Mouse (Mus musculus): ENCODE measurements around the gene Plekhm2.

Plekhm2 gene

GRCm38 (mm10) chr4:141679016-141679415, 14.3 kb upstream of the Plekhm2 start:
- no peaks in the 10 kb centered on the region for H3K27me3 ChIP-seq (ENCODE audit: control insufficient read depth, insufficient read depth, low read length, poor library complexity, severe bottlenecking)
- H3K36me3 ChIP-seq (ENCODE audit: control insufficient read depth, insufficient read depth, low read length, poor library complexity, severe bottlenecking): peaks cover 2% of the 10 kb centered on the region; the same call in 1 of the 2 replicates
- DNase-seq (ENCODE audit: low read depth, low spot score): no peak

- Histone ChIP-seq H3K36me3 (ENCODE audit: control insufficient read depth, insufficient read depth, low read length, poor library complexity, severe bottlenecking) (no peaks in the 10 kb centered on the region; the same call in 1 of the 2 replicates), H3K27me3 (ENCODE audit: control insufficient read depth, insufficient read depth, low read length, poor library complexity, severe bottlenecking) (no peaks in the 10 kb centered on the region)
- no peak for DNase-seq (ENCODE audit: low read depth, low spot score)
These were observed 11.8 kb upstream of the Plekhm2 start for GRCm38 (mm10) chr4:141676462-141676979.

GRCm38 (mm10) chr4:141672325-141672724, 7.6 kb upstream of the Plekhm2 start:
- Histone ChIP-seq H3K27me3 (ENCODE audit: control insufficient read depth, insufficient read depth, low read length, poor library complexity, severe bottlenecking) (no peaks in the 10 kb centered on the region), H3K36me3 (ENCODE audit: control insufficient read depth, insufficient read depth, low read length, poor library complexity, severe bottlenecking) (no peaks in the 10 kb centered on the region)
- no peak for DNase-seq (ENCODE audit: low read depth, low spot score)

- no peak for DNase-seq (ENCODE audit: low read depth, low spot score)
- H3K36me3 ChIP-seq (ENCODE audit: control insufficient read depth, insufficient read depth, low read length, poor library complexity, severe bottlenecking): no peaks in the 10 kb centered on the region
- H3K27me3 ChIP-seq (ENCODE audit: control insufficient read depth, insufficient read depth, low read length, poor library complexity, severe bottlenecking): no peaks in the 10 kb centered on the region
These were observed 6.7 kb upstream of the Plekhm2 start for GRCm38 (mm10) chr4:141671389-141671788.

- DNase-seq (ENCODE audit: low read depth, low spot score): no peak
- Histone ChIP-seq H3K27me3 (ENCODE audit: control insufficient read depth, insufficient read depth, low read length, poor library complexity, severe bottlenecking) (no peaks in the 10 kb centered on the region), H3K36me3 (ENCODE audit: control insufficient read depth, insufficient read depth, low read length, poor library complexity, severe bottlenecking) (no peaks in the 10 kb centered on the region)
These were observed 5.4 kb upstream of the Plekhm2 start for GRCm38 (mm10) chr4:141669898-141670712.

GRCm38 (mm10) chr4:141664011-141664745, 521 bp downstream of the Plekhm2 start:
- Histone ChIP-seq H3K27me3 (ENCODE audit: control insufficient read depth, insufficient read depth, low read length, poor library complexity, severe bottlenecking) (no peaks in the 10 kb centered on the region), H3K36me3 (ENCODE audit: control insufficient read depth, insufficient read depth, low read length, poor library complexity, severe bottlenecking) (no peaks in the 10 kb centered on the region)
- peak; percentile 64 for DNase-seq (ENCODE audit: low read depth, low spot score)

- DNase-seq (ENCODE audit: low read depth, low spot score): peak; percentile 12
These were observed 1.4 kb downstream of the Plekhm2 start for GRCm38 (mm10) chr4:141663122-141663931.

GRCm38 (mm10) chr4:141660884-141661283, 3.8 kb downstream of the Plekhm2 start:
- no peak for DNase-seq (ENCODE audit: low read depth, low spot score)
- Histone ChIP-seq H3K27me3 (ENCODE audit: control insufficient read depth, insufficient read depth, low read length, poor library complexity, severe bottlenecking) (no peaks in the 10 kb centered on the region), H3K36me3 (ENCODE audit: control insufficient read depth, insufficient read depth, low read length, poor library complexity, severe bottlenecking) (no peaks in the 10 kb centered on the region)

More at GRCm38 (mm10) chr4:141663122-141663931, 1.4 kb downstream of the Plekhm2 start:
- Histone ChIP-seq H3K36me3 (ENCODE audit: control insufficient read depth, insufficient read depth, low read length, poor library complexity, severe bottlenecking) (no peaks in the 10 kb centered on the region), H3K27me3 (ENCODE audit: control insufficient read depth, insufficient read depth, low read length, poor library complexity, severe bottlenecking) (no peaks in the 10 kb centered on the region)

- peak; percentile 18 for DNase-seq (ENCODE audit: low read depth, low spot score)
- Histone ChIP-seq H3K27me3 (ENCODE audit: control insufficient read depth, insufficient read depth, low read length, poor library complexity, severe bottlenecking) (no peaks in the 10 kb centered on the region), H3K36me3 (ENCODE audit: control insufficient read depth, insufficient read depth, low read length, poor library complexity, severe bottlenecking) (no peaks in the 10 kb centered on the region)
These were observed 5.0 kb downstream of the Plekhm2 start for GRCm38 (mm10) chr4:141659739-141660138.

GRCm38 (mm10) chr4:141658846-141659484, 5.7 kb downstream of the Plekhm2 start:
- no peak for DNase-seq (ENCODE audit: low read depth, low spot score)
- no peaks in the 10 kb centered on the region for H3K27me3 ChIP-seq (ENCODE audit: control insufficient read depth, insufficient read depth, low read length, poor library complexity, severe bottlenecking)
- no peaks in the 10 kb centered on the region for H3K36me3 ChIP-seq (ENCODE audit: control insufficient read depth, insufficient read depth, low read length, poor library complexity, severe bottlenecking)

- DNase-seq (ENCODE audit: low read depth, low spot score): no peak
- no peaks in the 10 kb centered on the region for H3K27me3 ChIP-seq (ENCODE audit: control insufficient read depth, insufficient read depth, low read length, poor library complexity, severe bottlenecking)
- no peaks in the 10 kb centered on the region for H3K36me3 ChIP-seq (ENCODE audit: control insufficient read depth, insufficient read depth, low read length, poor library complexity, severe bottlenecking)
These were observed 7.8 kb downstream of the Plekhm2 start for GRCm38 (mm10) chr4:141656932-141657331.

- DNase-seq (ENCODE audit: low read depth, low spot score): peak; percentile 13
- Histone ChIP-seq H3K27me3 (ENCODE audit: control insufficient read depth, insufficient read depth, low read length, poor library complexity, severe bottlenecking) (no peaks in the 10 kb centered on the region), H3K36me3 (ENCODE audit: control insufficient read depth, insufficient read depth, low read length, poor library complexity, severe bottlenecking) (no peaks in the 10 kb centered on the region)
These were observed 8.6 kb downstream of the Plekhm2 start for GRCm38 (mm10) chr4:141655908-141656608.

- H3K27me3 ChIP-seq (ENCODE audit: control insufficient read depth, insufficient read depth, low read length, poor library complexity, severe bottlenecking): no peaks in the 10 kb centered on the region
- no peaks in the 10 kb centered on the region for H3K36me3 ChIP-seq (ENCODE audit: control insufficient read depth, insufficient read depth, low read length, poor library complexity, severe bottlenecking)
- no peak for DNase-seq (ENCODE audit: low read depth, low spot score)
These were observed 10.2 kb downstream of the Plekhm2 start for GRCm38 (mm10) chr4:141654509-141654908.
